11 mouse cellular contexts compared by ENCODE assay signal in the genomic region with DNA sequence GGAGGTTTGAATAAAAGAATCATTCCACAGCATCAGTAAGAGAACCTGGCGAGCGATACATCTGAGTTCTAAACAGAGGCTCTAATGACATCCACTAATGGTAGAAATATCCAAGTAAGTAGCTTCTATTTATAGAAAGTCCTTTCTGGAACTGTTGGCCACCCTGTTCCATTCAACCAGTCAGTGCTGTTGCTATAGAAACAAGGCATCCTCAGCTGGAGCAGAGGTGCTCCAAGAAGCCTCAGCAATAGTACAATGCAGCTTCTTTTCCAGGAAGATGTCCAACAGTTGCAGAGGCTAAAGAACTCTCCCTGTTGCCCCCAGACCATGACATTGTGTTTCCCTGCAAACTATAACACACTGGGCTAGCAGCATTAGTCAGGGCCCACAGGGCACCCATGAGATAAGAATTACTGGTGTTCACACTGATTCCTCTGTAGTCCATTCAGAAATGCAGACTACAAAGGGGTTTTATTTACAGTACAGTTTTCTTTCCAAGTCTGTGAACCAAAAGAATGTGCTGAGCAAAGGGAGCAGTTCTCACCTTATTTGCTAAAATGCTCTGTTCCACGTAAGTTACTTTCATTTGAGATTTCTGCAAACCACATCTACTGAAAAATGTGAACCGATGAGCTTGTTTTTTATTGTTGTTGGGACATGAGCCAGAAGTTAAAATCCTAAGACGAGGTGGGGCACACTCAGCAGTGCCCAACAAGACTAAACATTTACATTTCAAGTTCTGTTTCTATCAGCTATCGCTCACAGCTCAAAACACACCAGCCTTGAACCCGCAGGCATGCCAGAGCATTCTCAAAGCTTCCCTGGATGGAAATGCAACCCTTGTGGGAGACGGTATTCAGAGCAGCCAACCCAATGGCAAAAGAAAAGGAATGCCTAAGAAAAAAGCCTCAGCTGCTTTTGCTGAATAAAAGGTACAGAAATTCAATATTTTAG. TPM values are rescaled to one million over a fixed set of nuclear protein-coding genes. Genes with fewer than 3 reads are reported as not detected.
A peak's percentile ranks its signal among the peaks of the same experiment; 100 is the strongest.
DNase-seq lines count a peak whose midpoint lies in the region; ATAC-seq lines count a peak whose summit lies in the region.
"Had no signal": no experiment of that assay in that cellular context is flagged by ENCODE, and none has a peak within 500 bp of the region (broad histone marks: within the 10 kb centered on the region; RNA-seq: fewer than 3 reads in every experiment).

No protein-coding gene starts in this region.

- peak overlapping the region; percentile 66 for H3K27ac ChIP-seq in hindbrain, embryonic 13.5 days
- H3K27ac ChIP-seq in hindbrain, embryonic 11.5 days (ENCODE audit: low read depth, low read length), result no peak overlapping the region
- H3K27ac ChIP-seq in hindbrain, embryonic 16.5 days (ENCODE audit: low read depth, low read length), result peak overlapping the region; percentile 65

- H3K9ac ChIP-seq in hindbrain, embryonic 13.5 days, result no peak overlapping the region
- H3K9ac ChIP-seq in hindbrain, embryonic 11.5 days (ENCODE audit: low read depth, low read length), result no peak overlapping the region
- H3K9ac ChIP-seq in hindbrain, embryonic 16.5 days (ENCODE audit: low read depth, low read length), result no peak overlapping the region

- H3K9me3 ChIP-seq in hindbrain, embryonic 13.5 days, result no peaks in the 10 kb centered on the region
- H3K9me3 ChIP-seq in hindbrain, embryonic 11.5 days (ENCODE audit: control insufficient read depth, low read length), result no peaks in the 10 kb centered on the region
- no peaks in the 10 kb centered on the region for H3K9me3 ChIP-seq in hindbrain, embryonic 16.5 days (ENCODE audit: control insufficient read depth, low read length)
- H3K9me3 ChIP-seq: G1E had no signal

- peaks cover 15% of the 10 kb centered on the region for H3K4me1 ChIP-seq in hindbrain, embryonic 13.5 days (replicated peaks)
- no peaks in the 10 kb centered on the region for H3K4me1 ChIP-seq in hindbrain, embryonic 11.5 days (replicated peaks; ENCODE audit: control insufficient read depth, insufficient read depth, low read length)
- H3K4me1 ChIP-seq in hindbrain, embryonic 16.5 days (ENCODE audit: control insufficient read depth, insufficient read depth, low read depth, low read length), result peaks cover 17% of the 10 kb centered on the region

- H3K36me3 ChIP-seq in hindbrain, embryonic 13.5 days, result peaks cover 20% of the 10 kb centered on the region
- H3K36me3 ChIP-seq in hindbrain, embryonic 11.5 days (ENCODE audit: control insufficient read depth, insufficient read depth, low read length), result no peaks in the 10 kb centered on the region
- peaks cover 2% of the 10 kb centered on the region; the same call in 1 of the 2 replicates for H3K36me3 ChIP-seq in hindbrain, embryonic 16.5 days (ENCODE audit: control insufficient read depth, insufficient read depth, low read length)

- no peak overlapping the region for H3K4me3 ChIP-seq in hindbrain, embryonic 13.5 days
- no peak overlapping the region for H3K4me3 ChIP-seq in hindbrain, embryonic 11.5 days (ENCODE audit: low read depth, low read length)
- no peak overlapping the region for H3K4me3 ChIP-seq in hindbrain, embryonic 16.5 days (ENCODE audit: low read length)

- no peak for ATAC-seq in hindbrain, embryonic 13.5 days (ENCODE audit: low FRiP score)
- no peak for ATAC-seq in hindbrain, embryonic 11.5 days (ENCODE audit: low FRiP score)
- peak; percentile 81 for ATAC-seq in hindbrain, embryonic 16.5 days

- DNase-seq in hindbrain, embryonic 11.5 days (ENCODE audit: low spot score), result no peak
- DNase-seq in ovary, postnatal 36 days (ENCODE audit: low spot score), result peak; percentile 57
- no peak for DNase-seq in ovary, postnatal 10 days (ENCODE audit: low spot score)
- peak; percentile 50 for DNase-seq in telencephalon, adult 2 months (ENCODE audit: low read depth, low spot score)
- DNase-seq in thymus, postnatal 25 days, result no peak
- DNase-seq: cerebellum, adult 8-10 months; thymus, postnatal 4 days had no signal

- H3K27me3 ChIP-seq in hindbrain, embryonic 13.5 days, result no peaks in the 10 kb centered on the region
- no peaks in the 10 kb centered on the region for H3K27me3 ChIP-seq in hindbrain, embryonic 11.5 days (ENCODE audit: control insufficient read depth, insufficient read depth, low read length)
- no peaks in the 10 kb centered on the region for H3K27me3 ChIP-seq in hindbrain, embryonic 16.5 days (replicated peaks; ENCODE audit: control insufficient read depth, insufficient read depth, low read length)

- H3K4me2 ChIP-seq in hindbrain, embryonic 13.5 days, result 0 out of 2 replicates have a peak overlapping the region, but pooled peaks have one; percentile 10
- H3K4me2 ChIP-seq in hindbrain, embryonic 11.5 days (replicated peaks; ENCODE audit: low read depth, low read length), result no peak overlapping the region
- no peak overlapping the region for H3K4me2 ChIP-seq in hindbrain, embryonic 16.5 days (ENCODE audit: low read length)
- H3K4me2 ChIP-seq: liver, embryonic 11.5 days had no signal

- WGBS in hindbrain, embryonic 13.5 days, result 75% methylated on average over 8 of the region's 8 CpGs
- WGBS in hindbrain, embryonic 11.5 days, result 88% methylated on average over 8 of the region's 8 CpGs
- 57% methylated on average over 8 of the region's 8 CpGs for WGBS in hindbrain, embryonic 16.5 days

RNA-seq across cellular contexts. Expression of a gene that starts 31.1 kb away (rescaled TPM):
- polyA plus RNA-seq in hindbrain, embryonic 13.5 days (2015; fragmentation: Nextera tagmentation; extraction: Ambion mirVana), result 65.9 and 67.2 TPM in 2 replicates
- 49.8 and 51.8 TPM in 2 replicates for polyA plus RNA-seq in hindbrain, embryonic 11.5 days (2014; fragmentation: Nextera tagmentation; extraction: Ambion mirVana)
- polyA plus RNA-seq in hindbrain, embryonic 16.5 days (2015; fragmentation: Nextera tagmentation; extraction: Ambion mirVana), result 69.3 and 69.6 TPM in 2 replicates

RNA-seq across cellular contexts. Expression of a gene that starts 31.1 kb away (rescaled TPM):
- polyA plus RNA-seq in hindbrain, embryonic 13.5 days (2015; fragmentation: Nextera tagmentation; extraction: Ambion mirVana), result 26.0 and 26.2 TPM in 2 replicates
- polyA plus RNA-seq in hindbrain, embryonic 11.5 days (2014; fragmentation: Nextera tagmentation; extraction: Ambion mirVana), result 31.9 and 33.2 TPM in 2 replicates
- polyA plus RNA-seq in hindbrain, embryonic 16.5 days (2015; fragmentation: Nextera tagmentation; extraction: Ambion mirVana), result 24.8 and 30.7 TPM in 2 replicates

Comparison
In these comparisons a context has a peak if more than half of its experiments do, and no peak if none do; other contexts are left out.
1. DNase-seq: peak in ovary, postnatal 36 days (single experiment) and telencephalon, adult 2 months (single experiment); none in hindbrain, embryonic 11.5 days (single experiment), ovary, postnatal 10 days (single experiment) and thymus, postnatal 25 days (single experiment).